Mouse (Mus musculus) limb, embryonic 10.5 days (tissue): ENCODE measurements around the gene Spx. TPM values are rescaled to one million over a fixed set of nuclear protein-coding genes. Genes with fewer than 3 reads are reported as not detected.
A peak's percentile ranks its signal among the peaks of the same experiment; 100 is the strongest.

Experiments used
- DNase-seq: peaks from one replicate; pipeline ENCODE4 v3.0.0-alpha.2; 2017; ENCODE audit warnings: low spot score
- H3K27ac ChIP-seq: fragments of 300-500 bp; sonication (generic); 2 replicates; pipeline ENCODE4 v1.5.1; 2016; ENCODE audit warnings: mild to moderate bottlenecking
- H3K27me3 ChIP-seq: fragments of 300-500 bp; sonication (generic); 2 replicates; pipeline ENCODE4 v1.6.1; 2016; ENCODE audit warnings: low read depth, mild to moderate bottlenecking; ENCODE audit not compliant: poor library complexity, severe bottlenecking
- H3K36me3 ChIP-seq: fragments of 300-500 bp; sonication (generic); 2 replicates; pipeline ENCODE4 v1.6.1; 2016; ENCODE audit warnings: mild to moderate bottlenecking, moderate library complexity
- H3K4me1 ChIP-seq: fragments of 300-500 bp; sonication (generic); 2 replicates; pipeline ENCODE4 v1.6.1; 2016
- H3K4me3 ChIP-seq: fragments of 300-500 bp; sonication (generic); 2 replicates; pipeline ENCODE4 v1.5.1; 2016; ENCODE audit warnings: mild to moderate bottlenecking, moderate library complexity
- H3K9me3 ChIP-seq: fragments of 300-500 bp; sonication (generic); replicated peaks from 2 replicates; pipeline ENCODE4 v1.6.1; 2016; ENCODE audit warnings: mild to moderate bottlenecking
- WGBS: fragments of 180-500 bp; shearing (Covaris S2); methylation state at CpG from one replicate; pipeline ENCODE4 v1.1.7; 2016; 5-methylcytosine and 5-hydroxymethylcytosine counted together
- polyA plus RNA-seq: library from polyadenylated mRNA; unstranded; fragments of >200 nt; fragmentation: Nextera tagmentation; extraction: Ambion mirVana; gene quantifications from 2 replicates; pipeline ENCODE4 v1.2.1, GENCODE M21; 2016

Gene Spx
- polyA plus RNA-seq, 1 experiment from 2014 or later = 0.78 TPM

DNA sequence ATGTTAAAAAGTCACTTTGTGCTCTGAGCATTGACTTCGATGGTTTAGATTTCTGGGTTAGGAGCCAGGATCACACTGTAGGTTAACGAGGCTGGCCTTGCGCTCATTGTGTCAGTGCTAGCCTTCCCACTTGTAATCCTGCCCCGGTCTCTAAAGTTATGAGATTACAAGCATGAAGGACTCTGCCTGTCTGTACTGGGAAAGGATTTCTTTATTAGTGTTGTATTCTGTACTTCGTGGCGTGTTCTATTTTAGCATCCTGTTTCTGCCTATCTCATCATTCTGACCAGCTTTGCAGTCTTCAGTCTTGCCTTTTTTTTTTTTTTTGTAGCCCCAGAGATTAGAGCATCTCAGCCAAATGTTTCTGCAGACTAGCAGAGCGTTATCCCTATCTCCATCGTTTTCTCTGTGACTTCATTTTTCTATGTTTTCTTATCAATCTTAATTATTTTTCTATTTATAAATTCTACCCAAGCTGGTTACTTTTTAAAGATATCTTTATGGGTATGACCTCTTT, 25.4 kb upstream of the Spx start:
- Histone ChIP-seq H3K4me1 (peaks cover 25% of the 10 kb centered on the region), H3K27me3 (no peaks in the 10 kb centered on the region), H3K27ac (peak overlapping the region; percentile 92), H3K9me3 (no peaks in the 10 kb centered on the region), H3K36me3 (peaks cover 18% of the 10 kb centered on the region), H3K4me3 (peak overlapping the region; percentile 98)
- no peak for DNase-seq
- WGBS = 27% methylated on average over 8 of the region's 8 CpGs

- H3K4me3 ChIP-seq = no peak overlapping the region
- WGBS = 82% methylated on average over 2 of the region's 2 CpGs
- H3K27me3 ChIP-seq = no peaks in the 10 kb centered on the region
- no peak for DNase-seq
- no peaks in the 10 kb centered on the region for H3K9me3 ChIP-seq
- peaks cover 31% of the 10 kb centered on the region for H3K36me3 ChIP-seq
- peaks cover 14% of the 10 kb centered on the region for H3K4me1 ChIP-seq
- no peak overlapping the region for H3K27ac ChIP-seq
These were observed 24.1 kb upstream of the Spx start for GRCm38 (mm10) chr6:142389101-142389500.

GRCm38 (mm10) chr6:142392312-142392711, 20.9 kb upstream of the Spx start:
- H3K4me3 ChIP-seq = no peak overlapping the region
- peaks cover 57% of the 10 kb centered on the region for H3K36me3 ChIP-seq
- H3K27ac ChIP-seq = no peak overlapping the region
- 84% methylated on average over 5 of the region's 5 CpGs for WGBS
- H3K4me1 ChIP-seq = peaks cover 8% of the 10 kb centered on the region
- no peaks in the 10 kb centered on the region for H3K27me3 ChIP-seq
- H3K9me3 ChIP-seq = no peaks in the 10 kb centered on the region
- DNase-seq = no peak

DNA sequence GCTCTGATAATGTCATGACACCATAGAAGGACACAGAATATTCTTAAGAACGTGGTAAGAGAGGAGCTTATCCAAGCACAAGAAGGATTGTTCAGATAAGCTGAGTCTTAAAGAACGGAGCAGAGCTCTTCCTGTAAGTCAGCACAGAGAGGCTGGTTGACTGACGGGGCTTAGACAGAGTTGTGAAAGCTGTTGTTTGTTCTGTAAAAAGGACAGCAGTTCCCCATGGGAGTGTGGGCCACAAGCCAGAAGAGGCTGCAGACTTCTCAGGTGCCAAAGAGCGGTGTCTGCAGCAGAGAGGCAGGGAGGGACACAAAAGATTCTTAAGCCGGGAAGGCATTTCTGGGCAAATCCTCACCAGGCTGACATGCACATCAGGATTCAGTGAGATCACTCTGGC, 18.6 kb upstream of the Spx start:
- H3K27me3 ChIP-seq = no peaks in the 10 kb centered on the region
- no peaks in the 10 kb centered on the region for H3K9me3 ChIP-seq
- no peaks in the 10 kb centered on the region for H3K4me1 ChIP-seq
- no peak for DNase-seq
- H3K36me3 ChIP-seq = peaks cover 59% of the 10 kb centered on the region
- 91% methylated on average over 5 of the region's 5 CpGs for WGBS
- no peak overlapping the region for H3K27ac ChIP-seq
- H3K4me3 ChIP-seq = no peak overlapping the region

GRCm38 (mm10) chr6:142395756-142396155, 17.5 kb upstream of the Spx start:
- peaks cover 58% of the 10 kb centered on the region for H3K36me3 ChIP-seq
- 93% methylated on average over 6 of the region's 6 CpGs for WGBS

DNA sequence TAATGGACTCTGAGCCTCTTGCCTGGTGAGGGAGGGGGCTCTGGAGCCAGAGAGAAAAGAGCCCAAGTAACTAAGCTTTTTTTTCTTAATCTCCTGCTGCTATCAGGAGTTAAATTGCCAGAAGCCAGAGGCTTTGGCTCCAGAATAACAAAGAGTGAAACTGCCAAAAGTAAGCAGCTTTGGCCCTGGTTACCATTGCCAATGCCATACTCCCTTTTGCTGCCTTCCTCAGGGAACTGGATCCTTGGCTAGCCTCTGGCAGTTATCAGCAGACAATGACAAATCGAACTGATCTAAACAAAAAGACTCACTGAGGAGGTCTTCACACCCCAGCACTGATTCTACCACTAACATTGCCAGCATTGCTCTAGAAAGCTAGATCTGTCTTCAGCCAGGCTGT, 2.1 kb upstream of the Spx start:
- WGBS = 34% methylated on average over 1 of the region's 1 CpGs
- Histone ChIP-seq H3K9me3 (no peaks in the 10 kb centered on the region), H3K36me3 (no peaks in the 10 kb centered on the region), H3K4me3 (no peak overlapping the region), H3K27me3 (peaks cover 46% of the 10 kb centered on the region), H3K4me1 (peaks cover 12% of the 10 kb centered on the region), H3K27ac (no peak overlapping the region)
- no peak for DNase-seq

More at GRCm38 (mm10) chr6:142395756-142396155, 17.5 kb upstream of the Spx start:
- Histone ChIP-seq H3K4me1 (no peaks in the 10 kb centered on the region), H3K4me3 (no peak overlapping the region), H3K27ac (no peak overlapping the region), H3K9me3 (no peaks in the 10 kb centered on the region), H3K27me3 (no peaks in the 10 kb centered on the region)
- DNase-seq = no peak

DNA sequence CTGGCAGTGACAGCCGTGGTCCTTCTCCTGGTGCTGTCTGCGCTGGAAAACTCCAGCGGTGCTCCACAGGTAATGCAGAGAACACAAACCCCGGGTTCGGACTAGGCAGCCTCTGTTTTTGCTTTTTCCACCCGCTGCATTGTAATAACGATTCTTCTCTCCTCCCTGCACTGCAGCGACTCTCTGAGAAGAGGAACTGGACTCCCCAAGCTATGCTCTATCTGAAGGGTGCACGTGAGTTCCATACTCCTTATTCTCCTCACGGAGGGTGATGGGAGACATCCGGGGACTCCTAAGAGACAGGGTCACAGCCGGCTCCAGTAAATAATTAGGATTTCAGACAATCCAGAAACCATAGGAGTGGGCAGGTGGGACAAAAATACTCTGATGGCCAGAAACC, 604 bp downstream of the Spx start:
- peaks cover 12% of the 10 kb centered on the region for H3K4me1 ChIP-seq
- H3K9me3 ChIP-seq = no peaks in the 10 kb centered on the region
- H3K27me3 ChIP-seq = peaks cover 50% of the 10 kb centered on the region
- H3K4me3 ChIP-seq = no peak overlapping the region
- no peak overlapping the region for H3K27ac ChIP-seq
- no peak for DNase-seq
- whole genome bisulfite sequencing = 9% methylated on average over 12 of the region's 12 CpGs
- H3K36me3 ChIP-seq = no peaks in the 10 kb centered on the region

DNA sequence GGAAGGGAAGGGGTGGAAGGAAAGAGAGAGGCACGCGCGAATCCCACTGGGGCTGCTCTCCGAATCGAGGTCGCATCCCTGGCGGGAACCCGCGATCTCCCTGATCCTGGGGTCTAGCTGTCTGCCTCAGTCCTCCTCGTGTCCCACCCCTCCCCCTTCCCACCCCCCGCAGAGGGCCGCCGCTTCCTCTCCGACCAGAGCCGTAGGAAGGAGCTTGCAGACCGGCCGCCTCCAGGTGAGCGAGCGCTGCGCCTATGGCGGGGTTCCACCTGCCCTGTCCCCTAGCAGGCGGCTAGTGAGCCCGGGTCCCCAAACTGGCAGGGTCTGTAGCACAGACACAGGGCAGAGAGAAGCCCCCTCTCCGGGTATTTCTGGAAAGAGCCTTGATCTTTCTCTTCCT, 1.4 kb downstream of the Spx start:
- Histone ChIP-seq H3K27ac (no peak overlapping the region), H3K9me3 (no peaks in the 10 kb centered on the region), H3K27me3 (peaks cover 50% of the 10 kb centered on the region), H3K4me3 (peak overlapping the region; percentile 50), H3K4me1 (peaks cover 12% of the 10 kb centered on the region), H3K36me3 (no peaks in the 10 kb centered on the region)
- DNase-seq = peak; percentile 47
- WGBS = 1% methylated on average over 24 of the region's 24 CpGs

GRCm38 (mm10) chr6:142424976-142425375, 11.7 kb downstream of the Spx start:
- no peaks in the 10 kb centered on the region for H3K9me3 ChIP-seq
- WGBS = 87% methylated on average over 7 of the region's 7 CpGs
- H3K4me1 ChIP-seq = no peaks in the 10 kb centered on the region
- no peaks in the 10 kb centered on the region for H3K36me3 ChIP-seq
- no peak overlapping the region for H3K4me3 ChIP-seq
- H3K27ac ChIP-seq = no peak overlapping the region
- no peaks in the 10 kb centered on the region for H3K27me3 ChIP-seq
- DNase-seq = no peak

- Histone ChIP-seq H3K9me3 (no peaks in the 10 kb centered on the region), H3K27ac (no peak overlapping the region), H3K4me3 (no peak overlapping the region), H3K4me1 (no peaks in the 10 kb centered on the region), H3K27me3 (no peaks in the 10 kb centered on the region), H3K36me3 (no peaks in the 10 kb centered on the region)
- no peak for DNase-seq
These were observed 15.8 kb downstream of the Spx start for GRCm38 (mm10) chr6:142429072-142429471.

DNA sequence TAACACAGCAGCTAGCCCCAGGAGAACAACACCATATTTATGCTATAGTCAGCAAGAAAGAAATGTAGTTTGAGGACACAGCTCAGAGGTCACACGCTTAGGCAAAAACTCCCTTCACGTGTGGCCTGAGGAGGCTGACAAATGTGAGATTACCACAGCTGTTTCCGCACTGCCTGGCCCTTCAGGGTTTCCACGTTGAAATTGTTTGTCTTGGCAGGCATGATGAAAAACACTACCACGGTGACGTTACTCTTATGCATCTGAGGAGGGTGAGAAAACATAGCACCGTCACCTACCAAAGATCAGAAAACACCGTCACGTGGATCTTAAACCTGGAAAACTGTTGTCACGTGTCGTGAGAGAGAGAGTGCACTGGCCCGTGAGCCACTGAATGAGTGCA, 38.1 kb downstream of the Spx start:
- no peaks in the 10 kb centered on the region for H3K4me1 ChIP-seq
- no peaks in the 10 kb centered on the region for H3K36me3 ChIP-seq
- no peak overlapping the region for H3K4me3 ChIP-seq
- no peaks in the 10 kb centered on the region for H3K9me3 ChIP-seq
- H3K27me3 ChIP-seq = no peaks in the 10 kb centered on the region
- WGBS = 87% methylated on average over 12 of the region's 12 CpGs
- DNase-seq = no peak
- no peak overlapping the region for H3K27ac ChIP-seq

- Histone ChIP-seq H3K4me3 (no peak overlapping the region), H3K27ac (no peak overlapping the region), H3K36me3 (no peaks in the 10 kb centered on the region), H3K27me3 (no peaks in the 10 kb centered on the region), H3K4me1 (no peaks in the 10 kb centered on the region), H3K9me3 (no peaks in the 10 kb centered on the region)
- no peak for DNase-seq
- 81% methylated on average over 2 of the region's 2 CpGs for WGBS
These were observed 40.1 kb downstream of the Spx start for GRCm38 (mm10) chr6:142453311-142453710.

GRCm38 (mm10) chr6:142455314-142455996, 42.2 kb downstream of the Spx start:
- Histone ChIP-seq H3K4me3 (no peak overlapping the region), H3K9me3 (no peaks in the 10 kb centered on the region), H3K4me1 (no peaks in the 10 kb centered on the region), H3K36me3 (no peaks in the 10 kb centered on the region), H3K27me3 (no peaks in the 10 kb centered on the region), H3K27ac (no peak overlapping the region)
- no peak for DNase-seq
- WGBS = 71% methylated on average over 7 of the region's 7 CpGs

GRCm38 (mm10) chr6:142458010-142458409, 44.8 kb downstream of the Spx start:
- WGBS = 68% methylated on average over 7 of the region's 7 CpGs
- Histone ChIP-seq H3K4me1 (no peaks in the 10 kb centered on the region), H3K36me3 (no peaks in the 10 kb centered on the region), H3K27ac (no peak overlapping the region), H3K4me3 (no peak overlapping the region), H3K9me3 (no peaks in the 10 kb centered on the region), H3K27me3 (no peaks in the 10 kb centered on the region)
- DNase-seq = no peak
